Mouse (Mus musculus): ENCODE data around the gene Efhd1. TPM values are rescaled to one million over a fixed set of nuclear protein-coding genes. Genes with fewer than 3 reads are reported as not detected.

Gene Efhd1
- total and polyA plus RNA-seq, 3 experiments: 0.27 TPM; not detected in 2

DNA sequence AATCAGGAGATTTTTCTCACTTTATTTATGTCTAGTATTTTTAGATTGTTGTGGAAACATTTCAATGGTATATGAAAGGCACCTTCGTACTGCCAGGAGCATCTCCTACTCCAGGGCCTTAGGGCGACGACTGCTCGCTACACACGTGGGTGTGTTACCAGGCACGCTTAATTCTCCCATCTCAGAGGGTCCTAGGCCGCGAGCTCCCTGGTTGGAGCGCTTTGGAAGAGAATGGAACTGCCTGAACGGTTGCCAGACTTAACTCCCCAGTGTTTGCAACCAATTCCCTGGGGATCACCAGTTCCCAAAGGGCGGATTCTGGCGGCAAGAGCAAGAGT is 398 bp upstream of the Efhd1 start:
- Histone ChIP-seq H3K4me1 (ENCODE audit: insufficient read depth, low read depth, low read length) (peaks cover 7% of the 10 kb centered on the region), H3K36me3 (replicated peaks) (no peaks in the 10 kb centered on the region), H3K9me3 (replicated peaks) (no peaks in the 10 kb centered on the region), H3K4me3 (ENCODE audit: low read depth, low read length) (no peak overlapping the region; the same call in 1 of the 2 replicates), H3K27me3 (ENCODE audit: insufficient read depth, low read length) (peaks cover 59% of the 10 kb centered on the region)
- no peak for ATAC-seq (ENCODE audit: extremely low read depth, insufficient number of reproducible peaks, low FRiP score, poor library complexity, severe bottlenecking)
- TF ChIP-seq GATA2 (IDR thresholded peaks at IDR 0.05; ENCODE audit: borderline replicate concordance, low read depth, low read length) (no peak), CTCF (IDR thresholded peaks at IDR 0.05; ENCODE audit: low read depth, low read length) (no peak), GATA1 (IDR thresholded peaks at IDR 0.05; ENCODE audit: borderline replicate concordance, low read length) (no peak), POLR2AphosphoS5 (IDR thresholded peaks at IDR 0.05; ENCODE audit: insufficient replicate concordance, low read depth, low read length) (no peak), TAL1 (conservative IDR thresholded peaks at IDR 0.05; ENCODE audit: low read depth, low read length) (no peak)
- no peak for DNase-seq (ENCODE audit: low spot score)

- ATAC-seq (ENCODE audit: extremely low read depth, insufficient number of reproducible peaks, low FRiP score, poor library complexity, severe bottlenecking) (no peak), DNase-seq (ENCODE audit: low spot score) (no peak)
- H3K4me3 ChIP-seq (ENCODE audit: low read depth, low read length): no peak overlapping the region
- H3K9me3 ChIP-seq (replicated peaks): no peaks in the 10 kb centered on the region
- H3K27me3 ChIP-seq (ENCODE audit: insufficient read depth, low read length): peaks cover 58% of the 10 kb centered on the region
- no peak for TF ChIP-seq CTCF (IDR thresholded peaks at IDR 0.05; ENCODE audit: low read depth, low read length)
- no peak for TF ChIP-seq GATA1 (IDR thresholded peaks at IDR 0.05; ENCODE audit: borderline replicate concordance, low read length)
- no peak for TF ChIP-seq POLR2AphosphoS5 (IDR thresholded peaks at IDR 0.05; ENCODE audit: insufficient replicate concordance, low read depth, low read length)
- no peak for TF ChIP-seq TAL1 (conservative IDR thresholded peaks at IDR 0.05; ENCODE audit: low read depth, low read length)
- no peak for TF ChIP-seq GATA2 (IDR thresholded peaks at IDR 0.05; ENCODE audit: borderline replicate concordance, low read depth, low read length)
- H3K4me1 ChIP-seq (ENCODE audit: insufficient read depth, low read depth, low read length): peaks cover 7% of the 10 kb centered on the region
- no peaks in the 10 kb centered on the region for H3K36me3 ChIP-seq (replicated peaks)
These were observed 1.0 kb downstream of the Efhd1 start for GRCm38 (mm10) chr1:87265200-87265599.

DNA sequence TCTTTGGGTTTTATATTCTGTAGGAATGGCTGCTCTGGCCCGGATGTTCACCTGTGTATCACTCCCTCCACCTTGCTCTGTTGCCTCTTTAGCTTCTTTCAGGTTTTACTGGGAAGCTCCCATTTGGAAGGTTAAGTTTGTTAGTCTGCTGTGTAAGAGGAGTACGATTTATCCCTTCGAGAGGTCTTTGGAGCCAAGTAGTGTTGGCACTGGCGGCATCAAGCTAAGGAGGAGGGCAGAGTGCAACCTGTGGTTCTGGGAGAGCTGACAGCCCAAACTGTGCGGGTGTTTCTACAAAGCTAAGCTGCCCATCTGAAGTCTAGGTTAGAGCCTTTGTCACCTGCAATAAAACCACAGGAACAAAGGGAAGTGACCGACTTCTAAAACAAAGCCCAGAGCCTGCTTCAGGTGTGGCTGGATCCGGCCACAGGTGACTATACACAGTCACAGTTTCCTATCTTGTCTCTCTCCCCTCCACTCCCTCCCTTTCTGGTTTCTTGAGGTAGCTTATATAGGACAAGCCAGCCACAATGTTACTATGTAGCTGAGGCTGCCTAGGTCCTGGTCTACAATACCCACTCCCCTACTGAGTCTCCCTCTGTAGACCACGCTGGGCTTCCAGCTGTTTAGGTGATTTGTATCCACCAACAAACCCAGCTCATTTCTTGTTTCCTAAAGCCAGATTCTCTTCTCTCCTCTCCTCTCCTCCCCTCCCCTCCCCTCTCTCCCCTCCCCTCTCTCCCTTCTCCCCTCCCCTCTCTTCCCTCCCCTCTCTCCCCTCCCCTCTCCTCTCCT is 2.3 kb downstream of the Efhd1 start:
- H3K36me3 ChIP-seq (replicated peaks): no peaks in the 10 kb centered on the region
- TF ChIP-seq GATA1 (IDR thresholded peaks at IDR 0.05; ENCODE audit: borderline replicate concordance, low read length) (no peak), CTCF (IDR thresholded peaks at IDR 0.05; ENCODE audit: low read depth, low read length) (no peak), TAL1 (conservative IDR thresholded peaks at IDR 0.05; ENCODE audit: low read depth, low read length) (no peak), GATA2 (IDR thresholded peaks at IDR 0.05; ENCODE audit: borderline replicate concordance, low read depth, low read length) (no peak), POLR2AphosphoS5 (IDR thresholded peaks at IDR 0.05; ENCODE audit: insufficient replicate concordance, low read depth, low read length) (no peak)
- H3K27me3 ChIP-seq (ENCODE audit: insufficient read depth, low read length): peaks cover 64% of the 10 kb centered on the region
- H3K9me3 ChIP-seq (replicated peaks): no peaks in the 10 kb centered on the region
- no peak for ATAC-seq (ENCODE audit: extremely low read depth, insufficient number of reproducible peaks, low FRiP score, poor library complexity, severe bottlenecking)
- H3K4me3 ChIP-seq (ENCODE audit: low read depth, low read length): no peak overlapping the region
- DNase-seq (ENCODE audit: low spot score): no peak
- H3K4me1 ChIP-seq (ENCODE audit: insufficient read depth, low read depth, low read length): peaks cover 7% of the 10 kb centered on the region

DNA sequence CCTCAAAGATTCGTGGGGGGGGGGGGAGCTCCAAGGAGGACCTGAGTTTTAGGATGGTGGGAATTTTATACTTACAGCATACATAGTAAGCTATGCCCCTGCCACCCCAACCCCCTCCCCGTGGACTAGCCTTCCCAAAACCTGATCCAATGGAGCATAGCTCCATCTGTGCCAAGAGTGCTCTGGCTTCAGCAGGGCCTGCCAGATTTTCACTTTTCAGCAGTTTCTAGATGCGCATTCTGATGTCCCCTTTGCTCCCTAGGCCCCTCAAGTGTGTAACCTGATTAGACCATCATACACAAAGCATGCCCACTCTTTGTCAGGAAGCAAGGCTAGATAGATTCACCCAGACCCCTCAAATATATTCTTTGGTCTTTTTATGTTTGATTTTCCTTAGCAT is 6.0 kb downstream of the Efhd1 start:
- H3K36me3 ChIP-seq (replicated peaks): no peaks in the 10 kb centered on the region
- DNase-seq (ENCODE audit: low spot score) (no peak), ATAC-seq (ENCODE audit: extremely low read depth, insufficient number of reproducible peaks, low FRiP score, poor library complexity, severe bottlenecking) (no peak)
- no peaks in the 10 kb centered on the region for H3K9me3 ChIP-seq (replicated peaks)
- TF ChIP-seq GATA1 (IDR thresholded peaks at IDR 0.05; ENCODE audit: borderline replicate concordance, low read length) (no peak), GATA2 (IDR thresholded peaks at IDR 0.05; ENCODE audit: borderline replicate concordance, low read depth, low read length) (no peak), POLR2AphosphoS5 (IDR thresholded peaks at IDR 0.05; ENCODE audit: insufficient replicate concordance, low read depth, low read length) (no peak), CTCF (IDR thresholded peaks at IDR 0.05; ENCODE audit: low read depth, low read length) (no peak), TAL1 (conservative IDR thresholded peaks at IDR 0.05; ENCODE audit: low read depth, low read length) (no peak)
- no peaks in the 10 kb centered on the region for H3K4me1 ChIP-seq (ENCODE audit: insufficient read depth, low read depth, low read length)
- H3K4me3 ChIP-seq (ENCODE audit: low read depth, low read length): no peak overlapping the region
- H3K27me3 ChIP-seq (ENCODE audit: insufficient read depth, low read length): peaks cover 62% of the 10 kb centered on the region

- DNase-seq (ENCODE audit: low spot score) (no peak), ATAC-seq (ENCODE audit: extremely low read depth, insufficient number of reproducible peaks, low FRiP score, poor library complexity, severe bottlenecking) (no peak)
- TF ChIP-seq TAL1 (conservative IDR thresholded peaks at IDR 0.05; ENCODE audit: low read depth, low read length): no peak
- TF ChIP-seq GATA2 (IDR thresholded peaks at IDR 0.05; ENCODE audit: borderline replicate concordance, low read depth, low read length): no peak
- no peak for TF ChIP-seq CTCF (IDR thresholded peaks at IDR 0.05; ENCODE audit: low read depth, low read length)
- TF ChIP-seq POLR2AphosphoS5 (IDR thresholded peaks at IDR 0.05; ENCODE audit: insufficient replicate concordance, low read depth, low read length): no peak
- no peak for TF ChIP-seq GATA1 (IDR thresholded peaks at IDR 0.05; ENCODE audit: borderline replicate concordance, low read length)
- H3K4me1 ChIP-seq (ENCODE audit: insufficient read depth, low read depth, low read length): no peaks in the 10 kb centered on the region
- peaks cover 62% of the 10 kb centered on the region for H3K27me3 ChIP-seq (ENCODE audit: insufficient read depth, low read length)
- no peak overlapping the region for H3K4me3 ChIP-seq (ENCODE audit: low read depth, low read length)
- H3K36me3 ChIP-seq (replicated peaks): no peaks in the 10 kb centered on the region
- H3K9me3 ChIP-seq (replicated peaks): no peaks in the 10 kb centered on the region
These were observed 6.7 kb downstream of the Efhd1 start for GRCm38 (mm10) chr1:87270641-87271467.

- peaks cover 60% of the 10 kb centered on the region for H3K27me3 ChIP-seq (ENCODE audit: insufficient read depth, low read length)
- no peak for ATAC-seq (ENCODE audit: extremely low read depth, insufficient number of reproducible peaks, low FRiP score, poor library complexity, severe bottlenecking)
These were observed 7.4 kb downstream of the Efhd1 start for GRCm38 (mm10) chr1:87271596-87271995.

More at GRCm38 (mm10) chr1:87271596-87271995, 7.4 kb downstream of the Efhd1 start:
- no peaks in the 10 kb centered on the region for H3K36me3 ChIP-seq (replicated peaks)
- no peaks in the 10 kb centered on the region for H3K4me1 ChIP-seq (ENCODE audit: insufficient read depth, low read depth, low read length)
- no peaks in the 10 kb centered on the region for H3K9me3 ChIP-seq (replicated peaks)
- no peak for DNase-seq (ENCODE audit: low spot score)
- TF ChIP-seq CTCF (IDR thresholded peaks at IDR 0.05; ENCODE audit: low read depth, low read length) (no peak), POLR2AphosphoS5 (IDR thresholded peaks at IDR 0.05; ENCODE audit: insufficient replicate concordance, low read depth, low read length) (no peak), TAL1 (conservative IDR thresholded peaks at IDR 0.05; ENCODE audit: low read depth, low read length) (no peak), GATA1 (IDR thresholded peaks at IDR 0.05; ENCODE audit: borderline replicate concordance, low read length) (no peak), GATA2 (IDR thresholded peaks at IDR 0.05; ENCODE audit: borderline replicate concordance, low read depth, low read length) (no peak)
- no peak overlapping the region for H3K4me3 ChIP-seq (ENCODE audit: low read depth, low read length)

Data from G1E (cell line).